Mouse (Mus musculus) neural tube, embryonic 13.5 days (tissue): ENCODE results near the gene Syne1. TPM values are rescaled to one million over a fixed set of nuclear protein-coding genes. Genes with fewer than 3 reads are reported as not detected.

ENCODE experiments used
- ATAC-seq: fragments of 200-750 bp; cut with Nextera tagmentation; 2 replicates; pipeline ENCODE4 v1.8.0; 2017; ENCODE audit warnings: low read depth, mild to moderate bottlenecking, moderate TSS enrichment, moderate library complexity
- H3K27ac ChIP-seq: fragments of 300-500 bp; sonication (generic); replicated peaks from 2 replicates; pipeline ENCODE4 v1.5.1; 2015; ENCODE audit warnings: moderate library complexity, mild to moderate bottlenecking, inconsistent platforms
- H3K27me3 ChIP-seq: fragments of 300-500 bp; sonication (generic); 2 replicates; pipeline ENCODE4 v1.6.1; 2015; ENCODE audit warnings: mild to moderate bottlenecking, inconsistent platforms
- H3K36me3 ChIP-seq: fragments of 300-500 bp; sonication (generic); 2 replicates; pipeline ENCODE4 v1.6.1; 2015; ENCODE audit warnings: mild to moderate bottlenecking, inconsistent platforms
- H3K4me1 ChIP-seq: fragments of 300-500 bp; sonication (generic); replicated peaks from 2 replicates; pipeline ENCODE4 v1.6.1; 2015; ENCODE audit warnings: inconsistent platforms
- H3K4me2 ChIP-seq: fragments of 300-500 bp; sonication (generic); 2 replicates; pipeline ENCODE4 v1.6.1; 2015; ENCODE audit warnings: inconsistent platforms, mild to moderate bottlenecking, moderate library complexity
- H3K4me3 ChIP-seq: fragments of 300-500 bp; sonication (generic); 2 replicates; pipeline ENCODE4 v1.5.1; 2015; ENCODE audit warnings: mild to moderate bottlenecking, inconsistent platforms
- H3K9ac ChIP-seq: fragments of 300-500 bp; sonication (generic); 2 replicates; pipeline ENCODE4 v1.6.1; 2015; ENCODE audit warnings: moderate library complexity, mild to moderate bottlenecking, inconsistent platforms
- H3K9me3 ChIP-seq: fragments of 300-500 bp; sonication (generic); 2 replicates; pipeline ENCODE4 v1.6.1; 2016; ENCODE audit warnings: inconsistent platforms
- WGBS: fragments of 180-500 bp; shearing (Covaris S2); methylation state at CpG from one replicate; pipeline ENCODE4 v1.1.7; 2015; 5-methylcytosine and 5-hydroxymethylcytosine counted together
- polyA plus RNA-seq: library from polyadenylated mRNA; unstranded; fragments of >200 nt; fragmentation: Nextera tagmentation; extraction: Ambion mirVana; gene quantifications from 2 replicates; pipeline ENCODE4 v1.2.1, GENCODE M21; 2015

Syne1 gene
- polyA plus RNA-seq, 1 experiment from 2014 or later = 8.1 TPM

DNA sequence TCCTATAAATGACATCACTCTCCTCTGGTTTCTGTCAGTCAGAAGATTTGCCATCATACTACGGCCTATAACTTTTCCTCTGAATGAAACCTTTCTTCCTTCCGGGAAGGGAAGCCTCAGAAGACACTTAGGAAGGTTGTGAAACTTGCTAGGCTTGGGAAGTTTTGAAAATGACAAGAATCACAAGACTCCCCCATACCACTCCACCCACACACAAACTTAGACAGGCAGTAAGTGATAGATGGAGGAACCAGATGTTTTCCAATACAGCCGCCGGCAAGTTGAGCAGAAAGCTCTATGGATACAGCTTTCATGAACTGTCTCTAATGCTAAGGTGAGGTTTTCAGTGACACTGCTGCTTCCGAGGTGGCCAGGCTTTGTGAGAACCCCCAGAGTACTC is 275.5 kb downstream of the Syne1 start:
- no peaks in the 10 kb centered on the region for H3K9me3 ChIP-seq
- H3K9ac ChIP-seq = no peak overlapping the region
- no peaks in the 10 kb centered on the region for H3K4me1 ChIP-seq
- no peaks in the 10 kb centered on the region for H3K27me3 ChIP-seq
- H3K4me3 ChIP-seq = no peak overlapping the region
- ATAC-seq = no peak
- WGBS = 85% methylated on average over 5 of the region's 5 CpGs
- no peaks in the 10 kb centered on the region for H3K36me3 ChIP-seq
- no peak overlapping the region for H3K27ac ChIP-seq
- no peak overlapping the region for H3K4me2 ChIP-seq

GRCm38 (mm10) chr10:5270641-5271040 is 280.6 kb downstream of the Syne1 start:
- Histone ChIP-seq H3K36me3 (no peaks in the 10 kb centered on the region), H3K27ac (no peak overlapping the region), H3K4me2 (no peak overlapping the region), H3K4me3 (no peak overlapping the region), H3K4me1 (no peaks in the 10 kb centered on the region), H3K27me3 (no peaks in the 10 kb centered on the region), H3K9me3 (no peaks in the 10 kb centered on the region), H3K9ac (no peak overlapping the region)
- no peak for ATAC-seq
- 94% methylated on average over 2 of the region's 2 CpGs for WGBS

DNA sequence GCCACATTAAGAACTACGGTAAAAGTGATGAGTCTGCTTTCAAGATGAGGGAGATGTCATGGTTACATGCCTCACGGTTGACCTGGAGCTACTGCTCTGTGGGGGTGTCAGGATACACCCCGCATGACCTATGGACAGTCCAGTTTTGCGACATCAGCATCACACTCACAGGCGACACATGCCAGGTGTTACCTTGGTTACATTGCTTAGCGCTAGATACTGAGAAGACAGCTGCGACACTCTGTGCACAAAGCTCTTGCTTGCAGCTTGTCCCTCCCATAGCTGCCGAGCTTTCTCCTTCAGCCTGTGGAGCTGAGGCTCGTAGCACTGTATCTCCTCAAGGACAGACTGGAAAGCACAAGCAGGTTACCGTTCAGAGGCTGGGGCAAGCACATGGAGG is 286.9 kb downstream of the Syne1 start:
- Histone ChIP-seq H3K4me3 (no peak overlapping the region), H3K4me2 (no peak overlapping the region), H3K27ac (no peak overlapping the region), H3K9me3 (no peaks in the 10 kb centered on the region), H3K9ac (no peak overlapping the region), H3K36me3 (no peaks in the 10 kb centered on the region), H3K4me1 (peaks cover 4% of the 10 kb centered on the region), H3K27me3 (no peaks in the 10 kb centered on the region)
- no peak for ATAC-seq
- WGBS = 64% methylated on average over 10 of the region's 10 CpGs

GRCm38 (mm10) chr10:5262636-5263035 is 288.6 kb downstream of the Syne1 start:
- H3K27me3 ChIP-seq = no peaks in the 10 kb centered on the region
- H3K9ac ChIP-seq = no peak overlapping the region
- H3K4me2 ChIP-seq = no peak overlapping the region
- H3K36me3 ChIP-seq = no peaks in the 10 kb centered on the region
- H3K4me1 ChIP-seq = peaks cover 4% of the 10 kb centered on the region
- no peak overlapping the region for H3K27ac ChIP-seq
- WGBS = 77% methylated on average over 8 of the region's 8 CpGs
- no peak overlapping the region for H3K4me3 ChIP-seq
- ATAC-seq = no peak
- H3K9me3 ChIP-seq = no peaks in the 10 kb centered on the region

GRCm38 (mm10) chr10:5256686-5257085 is 294.6 kb downstream of the Syne1 start:
- H3K4me1 ChIP-seq = no peaks in the 10 kb centered on the region
- H3K9ac ChIP-seq = no peak overlapping the region
- no peak for ATAC-seq

DNA sequence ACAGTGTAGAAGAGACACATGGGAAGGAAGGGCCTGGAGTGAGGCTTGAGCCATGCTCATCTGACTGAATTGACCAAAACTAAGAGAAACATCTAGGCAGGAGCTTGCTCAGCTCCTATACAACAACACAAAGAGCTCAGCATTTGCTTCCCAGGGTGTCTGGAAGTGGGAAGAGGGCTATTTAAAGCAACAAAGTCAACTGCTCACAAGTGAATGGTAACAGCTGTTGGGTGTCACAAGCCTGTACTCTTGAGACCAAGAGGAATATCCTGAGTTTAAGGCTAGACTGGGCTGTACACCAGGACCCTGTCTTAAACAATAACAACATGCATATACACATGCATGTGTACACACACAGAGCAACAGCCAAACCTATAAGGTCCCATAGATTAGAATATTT is 297.5 kb downstream of the Syne1 start:
- H3K4me1 ChIP-seq = no peaks in the 10 kb centered on the region
- no peak overlapping the region for H3K4me3 ChIP-seq
- H3K27me3 ChIP-seq = no peaks in the 10 kb centered on the region
- H3K9me3 ChIP-seq = no peaks in the 10 kb centered on the region
- H3K4me2 ChIP-seq = no peak overlapping the region
- H3K36me3 ChIP-seq = no peaks in the 10 kb centered on the region; the same call in 1 of the 2 replicates
- H3K9ac ChIP-seq = no peak overlapping the region
- no peak for ATAC-seq
- H3K27ac ChIP-seq = no peak overlapping the region

More at GRCm38 (mm10) chr10:5256686-5257085, 294.6 kb downstream of the Syne1 start:
- H3K4me2 ChIP-seq = no peak overlapping the region
- H3K27me3 ChIP-seq = no peaks in the 10 kb centered on the region
- H3K9me3 ChIP-seq = no peaks in the 10 kb centered on the region
- no peaks in the 10 kb centered on the region; the same call in 1 of the 2 replicates for H3K36me3 ChIP-seq
- no peak overlapping the region for H3K27ac ChIP-seq
- no peak overlapping the region for H3K4me3 ChIP-seq

DNA sequence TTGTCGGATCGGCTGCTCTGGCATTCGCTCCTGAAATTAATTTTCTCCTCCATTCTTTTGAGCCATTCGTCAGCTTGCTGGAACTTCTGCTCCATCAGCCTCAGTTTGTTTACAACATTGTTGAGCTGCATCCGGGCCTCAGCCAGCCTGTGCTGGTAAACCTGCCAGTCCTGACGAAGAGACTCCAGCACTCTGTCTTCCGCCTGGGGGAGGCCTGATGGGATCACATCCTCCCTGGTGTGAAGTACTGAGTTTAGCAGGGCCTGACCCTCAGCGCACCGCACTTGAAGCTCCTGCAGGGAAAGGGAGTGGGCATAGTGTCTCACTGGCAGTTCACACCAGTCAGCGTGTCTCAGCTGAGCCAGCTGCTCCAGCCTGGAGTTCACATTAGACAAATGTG is 300.6 kb downstream of the Syne1 start:
- Histone ChIP-seq H3K4me1 (no peaks in the 10 kb centered on the region), H3K4me2 (no peak overlapping the region), H3K9me3 (no peaks in the 10 kb centered on the region), H3K36me3 (no peaks in the 10 kb centered on the region), H3K9ac (no peak overlapping the region), H3K4me3 (no peak overlapping the region), H3K27ac (no peak overlapping the region), H3K27me3 (no peaks in the 10 kb centered on the region)
- 81% methylated on average over 10 of the region's 10 CpGs for WGBS
- no peak for ATAC-seq

DNA sequence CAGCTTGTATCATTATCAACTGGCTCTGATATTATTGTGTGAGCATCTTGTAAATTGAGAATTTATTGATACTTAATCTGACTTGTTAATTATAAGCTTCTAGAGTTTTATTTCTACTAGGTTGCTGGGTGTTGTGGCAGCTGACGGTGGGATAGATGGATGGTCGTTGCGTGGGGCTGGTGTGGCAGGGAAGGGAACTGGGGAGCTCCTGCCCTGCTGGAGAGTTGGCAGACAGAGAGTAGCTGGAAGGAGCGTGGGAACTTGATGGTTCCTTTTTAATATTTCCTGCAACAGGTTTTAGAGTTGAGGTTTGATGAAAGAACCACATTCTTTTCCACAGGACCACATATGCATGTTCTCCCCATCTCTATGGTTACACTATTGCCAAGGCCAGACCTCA is 311.6 kb downstream of the Syne1 start:
- no peak overlapping the region for H3K9ac ChIP-seq
- H3K4me2 ChIP-seq = no peak overlapping the region
- ATAC-seq = no peak; the same call in 1 of the 2 replicates
- no peaks in the 10 kb centered on the region for H3K27me3 ChIP-seq
- H3K4me3 ChIP-seq = no peak overlapping the region
- no peaks in the 10 kb centered on the region for H3K9me3 ChIP-seq
- 56% methylated on average over 4 of the region's 4 CpGs for WGBS
- H3K36me3 ChIP-seq = no peaks in the 10 kb centered on the region
- H3K4me1 ChIP-seq = no peaks in the 10 kb centered on the region
- H3K27ac ChIP-seq = no peak overlapping the region

DNA sequence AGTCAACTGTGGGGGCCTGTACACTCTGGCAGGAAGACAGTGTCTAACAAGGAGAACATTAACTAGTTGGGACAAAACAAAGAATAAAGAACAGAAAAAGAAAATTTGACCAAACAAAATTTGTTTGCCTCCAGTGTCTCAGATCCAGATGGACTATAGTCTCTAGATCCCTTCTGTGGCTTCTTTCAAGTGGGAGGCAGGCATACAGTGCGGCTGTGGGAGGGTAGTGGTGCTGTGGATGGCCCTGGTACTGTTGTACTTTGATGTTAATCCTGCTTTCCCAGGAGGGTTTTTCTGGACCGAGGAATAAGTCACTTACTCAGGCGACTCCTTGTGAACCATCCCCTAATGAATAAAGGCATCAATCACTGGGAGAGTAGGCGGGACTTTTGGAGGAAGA is 314.4 kb downstream of the Syne1 start:
- H3K27ac ChIP-seq = no peak overlapping the region
- H3K4me3 ChIP-seq = no peak overlapping the region
- H3K27me3 ChIP-seq = no peaks in the 10 kb centered on the region
- ATAC-seq = no peak
- no peak overlapping the region for H3K9ac ChIP-seq
- H3K36me3 ChIP-seq = no peaks in the 10 kb centered on the region
- no peaks in the 10 kb centered on the region for H3K9me3 ChIP-seq
- WGBS = 38% methylated on average over 4 of the region's 4 CpGs
- H3K4me2 ChIP-seq = no peak overlapping the region
- no peaks in the 10 kb centered on the region for H3K4me1 ChIP-seq

- no peaks in the 10 kb centered on the region for H3K9me3 ChIP-seq
- H3K4me1 ChIP-seq = no peaks in the 10 kb centered on the region
- H3K4me2 ChIP-seq = no peak overlapping the region
- WGBS = 80% methylated on average over 3 of the region's 3 CpGs
- H3K27ac ChIP-seq = no peak overlapping the region
- ATAC-seq = no peak
- no peaks in the 10 kb centered on the region for H3K36me3 ChIP-seq
- no peak overlapping the region for H3K9ac ChIP-seq
- no peaks in the 10 kb centered on the region for H3K27me3 ChIP-seq
- no peak overlapping the region for H3K4me3 ChIP-seq
These were observed 315.1 kb downstream of the Syne1 start for GRCm38 (mm10) chr10:5236171-5236570.

GRCm38 (mm10) chr10:5234721-5235501 is 316.4 kb downstream of the Syne1 start:
- H3K4me2 ChIP-seq = no peak overlapping the region
- no peaks in the 10 kb centered on the region for H3K27me3 ChIP-seq

GRCm38 (mm10) chr10:5229129-5229528 is 322.2 kb downstream of the Syne1 start:
- H3K4me3 ChIP-seq = no peak overlapping the region
- WGBS = 93% methylated on average over 8 of the region's 8 CpGs
- no peaks in the 10 kb centered on the region for H3K36me3 ChIP-seq
- H3K9ac ChIP-seq = no peak overlapping the region
- ATAC-seq = no peak
- H3K27me3 ChIP-seq = no peaks in the 10 kb centered on the region
- H3K4me1 ChIP-seq = no peaks in the 10 kb centered on the region
- no peak overlapping the region for H3K27ac ChIP-seq
- no peaks in the 10 kb centered on the region for H3K9me3 ChIP-seq
- no peak overlapping the region for H3K4me2 ChIP-seq

More at GRCm38 (mm10) chr10:5234721-5235501, 316.4 kb downstream of the Syne1 start:
- Histone ChIP-seq H3K9ac (no peak overlapping the region), H3K9me3 (no peaks in the 10 kb centered on the region), H3K27ac (no peak overlapping the region), H3K36me3 (no peaks in the 10 kb centered on the region), H3K4me3 (no peak overlapping the region), H3K4me1 (no peaks in the 10 kb centered on the region)
- ATAC-seq = no peak
- 82% methylated on average over 9 of the region's 9 CpGs for WGBS
